Mouse (Mus musculus) neutrophil, adult 59 days (primary cell): ENCODE results near the gene Lca5. TPM values are rescaled to one million over a fixed set of nuclear protein-coding genes. Genes with fewer than 3 reads are reported as not detected.

Experiments
- total RNA-seq, 2 experiments: library from RNA; stranded (reverse); gene quantifications; 1 replicate in 1 of 2; 2 replicates in 1 of 2; pipeline ENCODE4 v1.2.4; 2023

The Lca5 gene
- 1 to 10 TPM in 1 of 2 experiments, under 1 TPM in 1; 0.60 to 1.3 TPM for total RNA-seq

GRCm38 (mm10) chr9:83440392-83441357 lies at the start of gene Lca5:
Gene Lca5 (minus strand): TSS chr9:83441127.

Other genes with a start within 250 kb of the Lca5 start
- gene Sh3bgrl2, start 107.2 kb upstream of the Lca5 start, total RNA-seq = under 1 TPM in 1 of 2 experiments, not detected in 1; 0.09 TPM